Mouse (Mus musculus) bone marrow macrophage, adult 2 months (primary cell): ENCODE results near the gene Gjd3.

ENCODE experiments used
- CTCF ChIP-seq: IDR thresholded peaks from 2 replicates; pipeline ENCODE4 v1.5.1; 2012; ENCODE audit warnings: low read depth, mild to moderate bottlenecking, low read length, moderate library complexity
- POLR2A ChIP-seq: IDR thresholded peaks from 2 replicates; pipeline ENCODE4 v1.6.1; 2012; ENCODE audit warnings: mild to moderate bottlenecking, low read depth, low read length, borderline replicate concordance

DNA sequence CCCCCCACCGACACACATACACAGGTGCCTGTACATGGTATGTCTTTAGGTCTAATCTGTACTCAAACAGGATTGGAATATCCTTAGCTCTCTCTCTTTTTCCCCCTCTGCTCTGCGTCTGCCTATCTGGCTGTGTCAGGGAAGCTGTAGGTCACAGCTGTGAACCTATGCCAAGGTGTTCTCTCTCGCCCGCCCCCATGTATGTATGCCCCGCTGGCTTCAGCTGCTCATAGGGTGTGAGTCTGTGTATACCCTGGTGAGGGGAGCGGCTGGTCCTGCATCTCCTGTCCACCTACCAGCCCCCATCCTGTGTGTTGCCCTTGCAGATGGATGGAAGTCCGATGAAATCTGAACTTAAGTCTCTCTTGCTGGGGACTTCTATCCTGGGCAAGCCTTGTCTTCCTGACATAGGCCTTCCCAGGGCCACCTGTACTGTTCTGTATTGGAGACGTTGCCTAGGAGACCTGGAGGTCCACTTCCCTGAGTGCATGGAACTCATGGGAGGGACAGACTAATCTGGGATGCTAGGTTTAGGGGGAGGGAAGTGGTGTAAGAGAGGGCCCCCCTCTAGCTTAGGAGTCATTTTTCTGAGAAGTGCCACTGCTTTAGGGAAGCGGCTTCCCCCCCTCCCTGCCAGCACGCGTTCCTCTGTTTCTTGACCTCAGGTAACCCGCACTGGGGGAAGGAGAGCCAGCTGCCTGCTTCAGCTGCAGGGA is 33.4 kb downstream of the Gjd3 start:
- TF ChIP-seq POLR2A (no peak), CTCF (no peak)
